Mouse (Mus musculus) limb, embryonic 10.5 days (tissue): ENCODE results near the gene Gm21616. TPM values are rescaled to one million over a fixed set of nuclear protein-coding genes. Genes with fewer than 3 reads are reported as not detected.
"Not testable (repeated sequence)": the region's sequence is repeated elsewhere in the genome, so short reads cannot be mapped to it uniquely, and the experiment has no call there.

Experiments used
- DNase-seq: peaks from one replicate; pipeline ENCODE4 v3.0.0-alpha.2; 2017; ENCODE audit warnings: low spot score
- H3K27ac ChIP-seq: fragments of 300-500 bp; sonication (generic); 2 replicates; pipeline ENCODE4 v1.5.1; 2016; ENCODE audit warnings: mild to moderate bottlenecking
- H3K27me3 ChIP-seq: fragments of 300-500 bp; sonication (generic); 2 replicates; pipeline ENCODE4 v1.6.1; 2016; ENCODE audit warnings: low read depth, mild to moderate bottlenecking; ENCODE audit not compliant: poor library complexity, severe bottlenecking
- H3K36me3 ChIP-seq: fragments of 300-500 bp; sonication (generic); 2 replicates; pipeline ENCODE4 v1.6.1; 2016; ENCODE audit warnings: mild to moderate bottlenecking, moderate library complexity
- H3K4me1 ChIP-seq: fragments of 300-500 bp; sonication (generic); 2 replicates; pipeline ENCODE4 v1.6.1; 2016
- H3K4me3 ChIP-seq: fragments of 300-500 bp; sonication (generic); 2 replicates; pipeline ENCODE4 v1.5.1; 2016; ENCODE audit warnings: mild to moderate bottlenecking, moderate library complexity
- H3K9me3 ChIP-seq: fragments of 300-500 bp; sonication (generic); replicated peaks from 2 replicates; pipeline ENCODE4 v1.6.1; 2016; ENCODE audit warnings: mild to moderate bottlenecking
- WGBS: fragments of 180-500 bp; shearing (Covaris S2); methylation state at CpG from one replicate; pipeline ENCODE4 v1.1.7; 2016; 5-methylcytosine and 5-hydroxymethylcytosine counted together
- polyA plus RNA-seq: library from polyadenylated mRNA; unstranded; fragments of >200 nt; fragmentation: Nextera tagmentation; extraction: Ambion mirVana; gene quantifications from 2 replicates; pipeline ENCODE4 v1.2.1, GENCODE M21; 2016

Gm21616 gene
- polyA plus RNA-seq: not detected in 2 replicates

DNA sequence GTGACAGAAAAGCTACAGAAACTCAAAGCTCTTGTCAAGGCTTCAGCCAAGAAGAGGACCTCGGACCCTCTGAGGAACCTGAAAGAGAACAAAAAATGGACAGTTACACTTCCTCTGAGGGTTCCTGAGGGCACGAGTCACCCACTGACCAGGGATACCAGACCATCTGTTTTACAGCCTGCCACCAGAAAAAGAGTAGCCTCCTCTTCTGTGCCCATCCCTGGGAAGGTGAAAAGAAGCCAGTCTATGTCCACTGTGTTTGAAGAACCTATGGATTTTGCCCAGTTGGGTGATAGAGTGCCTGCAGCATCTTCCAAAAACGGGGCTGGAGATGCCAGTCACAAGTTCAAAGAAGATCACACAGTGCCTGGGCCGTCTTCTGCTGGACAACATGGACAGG is at the start of gene Gm21616:
Gene Gm21616, plus strand, starts transcription at position 301 of the 400 bp plus-strand sequence.
- not testable (repeated sequence) for H3K9me3 ChIP-seq, H3K27me3 ChIP-seq, H3K36me3 ChIP-seq, DNase-seq, H3K27ac ChIP-seq, H3K4me1 ChIP-seq, H3K4me3 ChIP-seq
- WGBS: no CpG with 5 or more reads among the region's 4 CpGs
